Mouse (Mus musculus) lung, postnatal 0 days (tissue): Measurements from ENCODE around the gene Trim46. TPM values are rescaled to one million over a fixed set of nuclear protein-coding genes. Genes with fewer than 3 reads are reported as not detected.

ENCODE experiments used
- ATAC-seq: fragments of 200-750 bp; cut with Nextera tagmentation; 2 replicates; pipeline ENCODE4 v1.8.0; 2017; ENCODE audit warnings: moderate library complexity
- DNase-seq: peaks from one replicate; pipeline ENCODE4 v3.0.0-alpha.2; 2016; ENCODE audit warnings: low spot score
- H3K27ac ChIP-seq: fragments of 300-500 bp; sonication (generic); 2 replicates; pipeline ENCODE4 v1.5.1; 2014; ENCODE audit warnings: antibody characterized with exemption, mild to moderate bottlenecking, low read length, mixed read lengths
- H3K27me3 ChIP-seq: fragments of 300-500 bp; sonication (generic); replicated peaks from 2 replicates; pipeline ENCODE4 v1.6.1; 2014; ENCODE audit warnings: low read length, mixed read lengths; ENCODE audit not compliant: insufficient read depth
- H3K36me3 ChIP-seq: fragments of 300-500 bp; sonication (generic); 2 replicates; pipeline ENCODE4 v1.6.1; 2014; ENCODE audit warnings: low read length, mixed read lengths; ENCODE audit not compliant: insufficient read depth
- H3K4me1 ChIP-seq: fragments of 300-500 bp; sonication (generic); 2 replicates; pipeline ENCODE4 v1.6.1; 2014; ENCODE audit warnings: antibody characterized with exemption, low read depth, low read length, mixed read lengths; ENCODE audit not compliant: insufficient read depth
- H3K4me2 ChIP-seq: fragments of 300-500 bp; sonication (generic); replicated peaks from 2 replicates; pipeline ENCODE4 v1.6.1; 2014; ENCODE audit warnings: low read depth, mild to moderate bottlenecking, low read length, moderate library complexity, mixed read lengths
- H3K4me3 ChIP-seq: fragments of 300-500 bp; sonication (generic); 2 replicates; pipeline ENCODE4 v1.5.1; 2014; ENCODE audit warnings: low read depth, low read length
- H3K9ac ChIP-seq: fragments of 300-500 bp; sonication (generic); replicated peaks from 2 replicates; pipeline ENCODE4 v1.6.1; 2014; ENCODE audit warnings: low read depth, mild to moderate bottlenecking
- H3K9me3 ChIP-seq: fragments of 300-500 bp; sonication (generic); 2 replicates; pipeline ENCODE4 v1.6.1; 2016; ENCODE audit warnings: low read length, mixed read lengths
- CTCF ChIP-seq: IDR thresholded peaks from 2 replicates; pipeline ENCODE4 v1.5.1; 2016; ENCODE audit warnings: antibody characterized with exemption, mild to moderate bottlenecking
- EP300 ChIP-seq: IDR thresholded peaks from 2 replicates; pipeline ENCODE4 v1.6.1; 2016; ENCODE audit warnings: antibody characterized with exemption, mild to moderate bottlenecking, control low read depth
- WGBS: fragments of 180-500 bp; shearing (Covaris S2); extraction: QIAGEN DNeasy Blood & Tissue Kit; methylation state at CpG from one replicate; pipeline ENCODE4 v1.1.7; 2014; 5-methylcytosine and 5-hydroxymethylcytosine counted together
- polyA plus RNA-seq: library from polyadenylated mRNA; unstranded; fragments of >200 nt; fragmentation: Nextera tagmentation; extraction: Ambion mirVana; gene quantifications from 2 replicates; pipeline ENCODE4 v1.2.1, GENCODE M21; 2015

Trim46 gene
- polyA plus RNA-seq, 1 experiment from 2014 or later: 1.8 TPM

DNA sequence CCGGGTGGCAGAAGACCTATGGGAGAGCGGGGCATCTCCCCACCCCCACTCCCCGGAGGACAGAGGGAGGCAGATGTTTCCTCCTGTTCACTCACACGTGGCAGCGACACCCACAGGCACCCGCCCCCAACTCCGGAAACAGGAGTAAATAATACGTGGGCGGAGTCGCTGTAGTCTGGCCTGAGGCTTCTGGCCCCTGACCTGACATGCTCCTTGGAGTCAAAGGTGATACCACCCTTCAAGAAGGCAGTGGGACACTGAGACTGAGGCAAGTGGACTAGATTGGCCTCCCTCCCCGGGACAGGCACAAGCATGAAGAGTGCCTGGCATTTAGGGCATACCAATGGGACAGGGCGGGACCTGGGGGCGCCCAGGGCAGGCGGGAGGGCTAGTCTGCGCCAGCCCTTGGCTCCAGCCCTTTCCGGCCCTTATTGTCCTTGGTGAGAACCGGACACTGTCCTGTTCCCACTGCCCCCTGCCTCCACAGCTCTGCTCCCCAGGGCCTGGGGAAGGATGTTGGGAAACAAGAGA is 5.3 kb upstream of the Trim46 start:
- ATAC-seq: peak; percentile 90
- TF ChIP-seq CTCF (peak; percentile 10; the same call in 1 of the 2 replicates), EP300 (peak; percentile 92)

DNA sequence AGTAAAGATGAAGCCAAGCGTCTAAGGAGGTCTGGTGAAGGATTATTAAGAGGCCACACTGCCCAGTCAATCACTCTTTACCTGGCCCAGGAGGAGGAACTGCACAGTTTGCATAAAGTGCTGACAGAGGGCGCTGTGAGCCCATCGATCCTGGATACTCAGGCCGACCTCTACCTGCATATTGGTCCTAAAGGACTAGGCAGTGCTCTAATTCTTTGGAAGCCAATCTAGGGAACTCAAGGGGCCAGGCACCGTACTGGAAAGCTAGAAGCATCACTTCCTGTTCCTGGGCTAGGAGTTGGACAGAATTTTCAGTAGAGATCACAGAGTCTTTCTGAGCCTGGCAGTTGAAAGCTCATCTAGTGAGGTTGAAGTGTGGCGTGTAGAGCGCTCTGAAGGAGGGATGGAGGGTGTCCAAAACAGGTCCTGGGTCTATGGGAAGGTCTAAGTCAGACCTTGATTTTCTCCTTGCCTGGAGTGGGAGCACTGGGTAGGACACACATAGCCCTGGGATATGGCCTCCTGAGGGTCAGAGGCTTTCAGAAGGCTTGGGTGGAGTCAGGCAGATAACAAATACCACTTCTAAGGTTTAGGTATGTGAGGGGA is 4.4 kb upstream of the Trim46 start:
- 12% methylated on average over 7 of the region's 7 CpGs for WGBS
- H3K27ac ChIP-seq: peak overlapping the region; percentile 85
- peak; percentile 77 for DNase-seq
- no peaks in the 10 kb centered on the region for H3K36me3 ChIP-seq
- peaks cover 28% of the 10 kb centered on the region for H3K4me1 ChIP-seq
- TF ChIP-seq CTCF (peak; percentile 87), EP300 (peak; percentile 19; the same call in 1 of the 2 replicates)
- no peaks in the 10 kb centered on the region for H3K27me3 ChIP-seq
- H3K4me3 ChIP-seq: no peak overlapping the region
- peak; percentile 20 for ATAC-seq
- H3K4me2 ChIP-seq: no peak overlapping the region
- H3K9me3 ChIP-seq: no peaks in the 10 kb centered on the region
- no peak overlapping the region for H3K9ac ChIP-seq

More for the DNA sequence above, 5.3 kb upstream of the Trim46 start:
- Histone ChIP-seq H3K4me3 (0 out of 2 replicates have a peak overlapping the region, but pooled peaks have one; percentile 2), H3K4me2 (peak overlapping the region; percentile 46), H3K27me3 (no peaks in the 10 kb centered on the region), H3K4me1 (peaks cover 25% of the 10 kb centered on the region), H3K9ac (no peak overlapping the region), H3K27ac (peak overlapping the region; percentile 85), H3K9me3 (no peaks in the 10 kb centered on the region), H3K36me3 (no peaks in the 10 kb centered on the region)
- peak; percentile 79 for DNase-seq
- WGBS: 2% methylated on average over 17 of the region's 17 CpGs

DNA sequence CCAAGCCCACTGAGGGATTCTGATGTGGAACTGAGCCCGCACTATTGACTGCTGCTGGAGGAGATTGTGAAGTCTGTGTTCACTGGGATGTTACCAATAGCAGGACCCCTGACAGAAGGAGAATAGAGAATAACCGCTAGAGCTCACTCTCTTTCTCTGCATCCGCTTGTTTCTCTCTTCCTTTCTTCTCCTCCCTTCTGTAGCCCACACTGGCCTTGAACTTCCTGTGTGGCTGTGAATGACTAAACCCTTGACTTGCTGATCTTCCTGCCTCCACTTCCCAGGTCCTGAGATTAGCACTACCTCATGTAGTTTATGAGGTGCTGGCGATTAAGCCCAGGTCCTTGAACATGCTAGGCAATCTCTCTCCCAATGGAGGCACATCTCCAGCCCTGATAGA is 1.4 kb upstream of the Trim46 start:
- DNase-seq: no peak
- Histone ChIP-seq H3K9me3 (no peaks in the 10 kb centered on the region), H3K27me3 (peaks cover 6% of the 10 kb centered on the region), H3K4me3 (no peak overlapping the region), H3K4me1 (peaks cover 41% of the 10 kb centered on the region), H3K4me2 (no peak overlapping the region), H3K36me3 (no peaks in the 10 kb centered on the region), H3K9ac (no peak overlapping the region), H3K27ac (no peak overlapping the region)
- no peak for ATAC-seq
- 82% methylated on average over 3 of the region's 4 CpGs for WGBS
- TF ChIP-seq CTCF (no peak), EP300 (no peak)

DNA sequence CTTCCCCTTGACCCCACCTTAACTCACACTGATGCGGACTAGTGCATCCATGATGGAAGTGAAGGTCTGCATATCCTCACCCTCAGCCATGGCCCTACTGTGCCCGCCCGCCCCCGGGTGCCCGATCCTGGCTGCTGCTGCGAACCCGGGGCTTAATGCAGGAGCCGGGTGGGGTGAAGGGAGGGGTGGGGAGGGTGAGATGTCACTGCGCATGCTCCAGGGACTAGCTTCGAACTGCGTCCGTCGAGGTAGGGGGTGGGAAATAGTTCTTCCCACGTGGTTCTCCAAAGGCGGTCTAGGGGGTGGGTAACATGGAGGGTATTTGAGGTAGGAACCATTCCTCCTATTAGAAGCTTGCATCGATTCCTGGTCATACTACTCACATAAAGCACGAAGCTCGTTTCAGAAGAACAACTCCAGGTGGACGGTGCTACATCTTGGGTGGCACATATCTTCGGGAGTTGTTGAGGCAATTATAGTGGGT is 379 bp downstream of the Trim46 start, which contains the start of gene Krtcap2:
Gene Krtcap2 (plus strand): TSS at position 279 of the 484 bp plus-strand sequence.
- peak; percentile 1; the same call in 1 of the 2 replicates for ATAC-seq

DNA sequence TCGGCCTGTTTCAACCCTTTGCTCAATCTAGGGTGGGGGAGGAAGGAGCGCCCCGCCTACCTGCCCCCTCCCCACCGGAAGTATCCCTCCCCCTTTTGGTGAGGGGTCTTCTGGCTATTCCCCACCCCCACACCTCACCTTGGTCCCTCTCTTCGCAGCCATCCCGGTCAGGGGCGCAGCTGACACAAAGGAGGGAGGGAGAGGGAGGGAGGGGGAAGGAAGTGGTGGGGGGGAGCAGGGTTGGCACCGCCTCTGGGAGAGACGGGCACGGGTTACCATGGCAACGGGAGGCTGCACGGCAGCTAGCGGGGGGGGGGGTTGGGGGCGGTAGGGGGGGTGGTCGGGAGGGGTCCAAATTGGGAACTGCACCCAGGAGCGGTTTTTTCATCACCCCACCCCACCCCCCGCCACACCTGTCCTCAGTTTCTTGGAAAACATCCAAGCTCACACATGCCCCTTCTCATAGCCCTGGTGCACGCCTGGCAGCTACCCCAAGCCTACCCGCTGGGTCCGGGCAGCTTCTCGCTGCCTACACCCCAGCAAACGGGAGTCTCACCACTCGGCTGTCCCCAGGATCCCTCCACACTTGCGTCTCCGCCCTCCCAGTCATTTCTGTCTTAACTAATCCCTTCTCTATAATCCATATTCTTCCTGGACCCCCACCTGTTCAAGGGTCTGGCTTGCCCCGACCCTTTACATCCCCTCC is 974 bp downstream of the Trim46 start:
- Histone ChIP-seq H3K9me3 (no peaks in the 10 kb centered on the region), H3K27ac (no peak overlapping the region), H3K4me2 (peak overlapping the region; percentile 54), H3K27me3 (peaks cover 6% of the 10 kb centered on the region), H3K36me3 (no peaks in the 10 kb centered on the region), H3K4me1 (peaks cover 25% of the 10 kb centered on the region), H3K9ac (no peak overlapping the region), H3K4me3 (0 out of 2 replicates have a peak overlapping the region, but pooled peaks have one; percentile 19)
- under 1% methylated on average over 12 of the region's 26 CpGs for WGBS
- TF ChIP-seq EP300 (no peak), CTCF (no peak)
- ATAC-seq (no peak), DNase-seq (peak; percentile 52)

More for the DNA sequence above, 379 bp downstream of the Trim46 start, which contains the start of gene Krtcap2:
- TF ChIP-seq EP300: no peak
- TF ChIP-seq CTCF: no peak
- peak within 1 kb of the TSS; percentile 85 for H3K4me2 ChIP-seq
- H3K27me3 ChIP-seq: peaks cover 6% of the 10 kb centered on the region
- H3K4me3 ChIP-seq: peak within 1 kb of the TSS; percentile 77
- WGBS: 5% methylated on average over 19 of the region's 20 CpGs
- H3K27ac ChIP-seq: peak within 1 kb of the TSS; percentile 77
- H3K4me1 ChIP-seq: peaks cover 27% of the 10 kb centered on the region
- no peaks in the 10 kb centered on the region for H3K36me3 ChIP-seq
- H3K9ac ChIP-seq: peak within 1 kb of the TSS; percentile 59
- DNase-seq: peak; percentile 43
- no peaks in the 10 kb centered on the region for H3K9me3 ChIP-seq
